Mouse (Mus musculus) CH12.LX (cell line): ENCODE measurements around the gene P4ha2.

ENCODE experiments used
- CHD1 ChIP-seq: IDR thresholded peaks from 2 replicates; pipeline ENCODE4 v1.6.1; 2012; ENCODE audit warnings: low read depth, low read length, improper control_type of control experiment, inconsistent platforms
- CTCF ChIP-seq, 2 experiments: IDR thresholded peaks in 1 of 2; conservative IDR thresholded peaks in 1 of 2; 2 replicates each; pipeline ENCODE4 v1.5.1; 2011 to 2012; ENCODE audit warnings: low read depth in 2 of 2, low read length in 2 of 2, improper control_type of control experiment in 1 of 2, inconsistent platforms in 1 of 2, mild to moderate bottlenecking in 1 of 2, moderate library complexity in 1 of 2
- EP300 ChIP-seq: IDR thresholded peaks from 2 replicates; pipeline ENCODE4 v1.6.1; 2011; ENCODE audit warnings: low read length, improper control_type of control experiment
- IRF4 ChIP-seq: IDR thresholded peaks from 2 replicates; pipeline ENCODE4 v1.6.1; 2014; ENCODE audit warnings: low read depth, mild to moderate bottlenecking, inconsistent platforms, low read length, improper control_type of control experiment
- POLR2A ChIP-seq: IDR thresholded peaks from 2 replicates; pipeline ENCODE4 v1.6.1; 2011; ENCODE audit warnings: low read depth, mild to moderate bottlenecking, improper control_type of control experiment, low read length
- SIN3A ChIP-seq: IDR thresholded peaks from 2 replicates; pipeline ENCODE4 v1.6.1; 2012; ENCODE audit warnings: low read length, improper control_type of control experiment, inconsistent platforms
- TCF12 ChIP-seq: IDR thresholded peaks from 2 replicates; pipeline ENCODE4 v1.6.1; 2014; ENCODE audit warnings: low read depth, mild to moderate bottlenecking, inconsistent platforms, low read length, improper control_type of control experiment

GRCm38 (mm10) chr11:54053090-54053489 lies 46.8 kb upstream of the P4ha2 start:
- TF ChIP-seq CTCF (conservative IDR thresholded peaks at IDR 0.05 in 1 of 2, IDR thresholded peaks at IDR 0.05 in 1 of 2; ENCODE audit: low read depth in 2 of 2, low read length in 2 of 2) = no peak
- TF ChIP-seq CHD1 = no peak
- TF ChIP-seq EP300 = no peak
- no peak for TF ChIP-seq SIN3A
- TF ChIP-seq POLR2A = no peak
- no peak for TF ChIP-seq IRF4
- TF ChIP-seq TCF12 = no peak
